Mouse (Mus musculus): ENCODE measurements around the gene B230104I21Rik.

The B230104I21Rik gene

GRCm38 (mm10) chr4:154393196-154394122 is 57.5 kb downstream of the B230104I21Rik start:
- no peak for DNase-seq (ENCODE audit: low read depth, low spot score)

- DNase-seq (ENCODE audit: low read depth, low spot score): no peak
Measured at GRCm38 (mm10) chr4:154394123-154394722, 58.3 kb downstream of the B230104I21Rik start.

GRCm38 (mm10) chr4:154396652-154397301 is 60.9 kb downstream of the B230104I21Rik start:
- no peak for DNase-seq (ENCODE audit: low read depth, low spot score)
